Mouse (Mus musculus) kidney, adult 18-20 months (tissue): ENCODE measurements around the gene Bcl2a1b.
A peak's percentile ranks its signal among the peaks of the same experiment; 100 is the strongest.
"Not testable (repeated sequence)": the region's sequence is repeated elsewhere in the genome, so short reads cannot be mapped to it uniquely, and the experiment has no call there.

Experiments
- DNase-seq: peaks from one replicate; pipeline ENCODE4 v3.0.0; 2021

Gene Bcl2a1b

GRCm38 (mm10) chr9:89198969-89199416 lies at the start of gene Bcl2a1b, which contains the start of gene Gm29094:
Gene Bcl2a1b (plus strand): TSS chr9:89199209.
Gene Gm29094 (plus strand): TSS chr9:89199379.
- DNase-seq, result not testable (repeated sequence)

GRCm38 (mm10) chr9:89172539-89172938 lies 26.5 kb upstream of the Bcl2a1b start:
- DNase-seq, result not testable (repeated sequence)

DNA sequence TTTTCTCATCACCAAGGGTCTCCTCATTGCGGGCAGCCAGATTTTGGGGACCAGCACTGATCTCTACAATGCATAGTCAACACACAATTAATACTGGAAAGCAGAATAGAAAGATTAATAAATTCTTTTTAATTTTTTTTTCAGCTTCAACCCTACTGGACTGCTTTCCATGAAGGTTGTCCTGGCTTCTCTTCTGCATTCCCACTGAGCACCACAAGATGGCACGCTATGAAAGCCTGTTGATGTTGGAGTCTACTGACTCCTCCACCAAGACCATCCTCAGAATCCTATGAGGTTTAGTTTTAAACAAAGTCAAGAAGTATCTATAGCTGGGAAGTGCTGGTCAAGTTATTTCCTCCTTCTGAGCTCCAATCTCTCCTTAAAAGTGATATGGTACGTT lies 20.2 kb upstream of the Bcl2a1b start:
- DNase-seq, result peak; percentile 79

DNA sequence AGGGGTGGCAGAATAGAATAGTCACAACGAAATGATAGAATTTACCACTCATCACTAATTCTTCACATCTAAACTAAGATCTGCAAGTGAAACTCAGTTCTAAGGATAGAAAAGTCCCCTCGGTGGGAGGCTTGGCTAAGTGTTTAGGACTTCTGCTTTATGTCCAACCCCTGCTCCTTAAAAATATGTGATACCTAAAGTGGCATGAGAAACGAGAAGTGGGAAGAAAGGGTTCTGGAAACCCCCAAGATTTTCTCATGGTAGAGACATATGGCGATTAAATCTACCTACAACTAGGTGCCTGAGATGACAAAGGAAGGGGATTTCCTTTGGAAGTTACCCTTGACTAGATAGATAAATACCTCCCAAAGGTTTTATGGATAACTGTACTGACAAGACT lies 19.5 kb upstream of the Bcl2a1b start:
- not testable (repeated sequence) for DNase-seq

DNA sequence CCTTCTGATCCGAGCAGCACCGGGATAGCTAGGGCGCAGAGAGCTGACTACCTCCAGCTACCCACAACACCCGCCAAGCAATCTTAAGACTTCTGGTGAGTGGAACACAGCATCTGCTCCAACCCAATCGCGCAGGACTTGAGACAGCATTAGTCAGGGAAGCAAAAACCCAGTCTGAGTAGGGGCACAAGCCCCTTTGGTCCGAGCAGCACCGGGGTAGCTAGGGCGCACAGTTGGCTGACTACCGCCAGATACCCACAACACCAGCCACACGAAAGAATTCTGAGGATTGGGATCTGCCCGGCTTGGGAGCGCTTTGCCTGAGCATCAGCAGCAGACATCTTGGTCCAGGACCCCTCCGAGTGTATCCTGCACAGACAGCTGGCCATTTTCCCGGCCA lies 12.0 kb upstream of the Bcl2a1b start:
- not testable (repeated sequence) for DNase-seq

DNA sequence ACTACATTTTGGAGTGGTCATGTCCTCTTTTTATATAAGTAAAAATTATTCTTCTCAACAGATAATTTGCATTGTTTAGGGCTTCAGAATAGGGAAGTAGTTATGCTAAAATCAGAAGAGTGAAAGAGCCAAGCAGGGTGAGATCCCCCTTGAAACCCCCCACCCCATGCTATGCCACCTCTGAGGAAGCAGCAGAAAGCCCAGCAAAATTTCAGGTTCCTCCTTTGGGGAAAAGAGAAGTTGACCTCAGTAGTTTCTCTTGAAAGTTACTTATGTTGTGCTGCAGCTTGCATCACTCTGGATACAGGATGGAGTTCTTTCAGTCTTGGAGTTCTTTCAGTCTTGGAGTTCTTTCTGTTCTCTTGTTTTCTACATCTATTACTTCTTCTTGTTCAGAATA lies 3.5 kb upstream of the Bcl2a1b start:
- DNase-seq, result not testable (repeated sequence)

DNA sequence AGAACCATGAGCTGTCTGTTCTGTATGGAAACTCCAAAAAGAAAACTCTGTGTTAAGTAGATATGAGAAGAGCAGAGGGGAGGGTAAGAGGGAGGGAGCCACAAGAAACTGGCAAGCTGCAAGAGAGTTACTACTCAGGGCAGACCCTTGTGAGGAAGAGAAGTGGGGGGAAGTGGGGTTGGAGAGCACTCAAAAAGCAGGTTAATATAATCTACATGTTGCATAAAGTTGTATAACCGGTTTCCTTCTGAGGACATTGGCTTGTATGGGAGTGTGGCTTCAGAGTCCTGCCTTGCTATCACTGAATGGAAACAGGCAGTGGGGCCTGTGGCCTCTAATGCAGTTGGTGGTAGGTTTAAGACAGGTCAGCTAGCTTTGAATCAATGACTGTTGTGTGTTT lies 1.5 kb upstream of the Bcl2a1b start:
- DNase-seq, result not testable (repeated sequence)

DNA sequence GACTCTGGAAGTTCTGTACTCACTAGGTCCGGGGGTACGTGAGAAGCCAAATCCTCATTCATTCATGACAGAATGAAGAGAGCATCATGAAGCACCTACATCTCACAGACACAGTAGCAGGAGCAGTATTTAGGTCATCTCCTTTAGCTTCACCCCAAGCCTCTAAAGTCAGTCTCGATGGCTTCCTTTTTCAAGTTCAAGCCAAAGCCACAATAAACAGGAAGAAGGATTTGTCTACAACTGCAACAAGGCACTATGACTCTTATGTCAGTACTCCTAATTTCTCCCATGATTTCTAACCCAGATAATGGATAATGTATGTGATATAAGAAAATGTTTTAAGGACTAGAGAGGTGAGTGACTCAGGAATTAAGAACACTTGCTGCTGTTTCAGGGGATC lies 660 bp upstream of the Bcl2a1b start:
- not testable (repeated sequence) for DNase-seq

DNA sequence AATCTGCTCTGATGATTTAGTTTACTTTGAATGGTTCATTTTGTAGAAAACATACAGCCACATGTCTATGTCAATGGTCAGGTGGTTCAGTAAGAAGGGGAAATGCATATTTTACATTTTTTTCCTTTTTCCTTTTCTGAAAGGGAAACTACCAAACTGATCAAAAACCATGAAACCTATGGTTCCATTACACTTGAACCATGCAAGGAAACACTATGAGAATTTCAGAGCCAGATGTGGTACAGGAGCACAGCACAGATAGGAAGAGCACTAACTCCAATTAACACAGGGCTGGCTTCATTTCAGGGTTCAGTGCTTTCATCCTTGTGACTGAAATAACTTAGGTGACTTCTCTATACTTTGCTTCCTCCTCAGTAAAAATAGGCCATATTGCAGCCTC lies 3.2 kb downstream of the Bcl2a1b start:
- DNase-seq, result not testable (repeated sequence)

DNA sequence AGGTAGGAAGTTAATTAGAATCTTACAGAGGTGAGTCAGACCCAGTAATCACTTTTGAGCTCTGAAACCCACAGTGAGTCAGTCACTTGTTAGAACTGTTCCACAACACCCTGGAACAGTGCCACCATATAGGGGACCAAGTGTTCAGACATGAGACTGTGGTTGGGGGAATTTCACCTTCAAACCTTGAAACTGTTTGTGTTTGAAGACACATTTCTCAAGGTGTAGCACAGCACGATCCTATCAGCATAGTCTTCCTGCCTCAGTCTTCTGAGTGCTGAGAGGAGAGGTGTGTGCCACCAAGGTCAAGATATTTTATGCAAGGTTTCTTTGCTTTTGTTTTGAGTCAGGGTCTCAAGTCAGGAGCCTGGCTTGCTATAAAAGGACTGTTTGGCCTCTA lies 9.9 kb downstream of the Bcl2a1b start:
- not testable (repeated sequence) for DNase-seq

DNA sequence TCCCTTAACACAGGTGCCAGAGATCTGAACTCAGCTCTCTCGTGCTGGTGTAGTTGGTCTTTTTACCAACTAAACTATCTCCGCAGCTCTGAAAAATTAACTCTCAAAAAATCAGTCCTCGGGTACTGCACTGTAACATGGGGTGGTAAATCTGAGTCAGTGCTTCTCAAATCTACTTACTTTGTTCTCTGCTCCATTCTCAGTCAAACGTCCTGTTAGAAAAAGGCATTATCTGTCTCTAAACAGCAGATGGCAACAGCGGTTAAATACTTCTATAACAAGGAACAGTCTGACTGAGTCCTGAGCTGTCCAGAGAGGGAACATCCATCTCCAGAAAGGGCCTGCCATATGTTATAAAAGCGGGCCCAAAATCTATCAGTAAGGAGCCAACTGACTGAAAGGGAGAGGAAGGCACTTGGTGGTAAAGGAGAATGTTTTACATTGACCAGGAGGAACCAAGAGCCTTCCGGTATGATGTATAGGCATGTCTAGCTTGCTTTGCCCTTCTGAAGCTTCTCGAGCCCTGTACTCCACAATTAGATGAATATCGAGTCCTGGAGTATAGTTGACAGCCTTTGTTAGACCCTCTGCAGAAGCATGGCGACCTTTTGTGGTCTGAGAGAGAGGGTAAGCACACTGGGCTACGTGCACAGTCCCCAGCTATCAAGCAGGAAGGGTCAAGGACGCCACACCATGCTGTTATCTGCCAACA lies 11.5 kb downstream of the Bcl2a1b start, which contains the start of gene Mthfs:
Gene Mthfs (plus strand): TSS at position 324 of the 712 bp plus-strand sequence.
- peak; percentile 28 for DNase-seq

DNA sequence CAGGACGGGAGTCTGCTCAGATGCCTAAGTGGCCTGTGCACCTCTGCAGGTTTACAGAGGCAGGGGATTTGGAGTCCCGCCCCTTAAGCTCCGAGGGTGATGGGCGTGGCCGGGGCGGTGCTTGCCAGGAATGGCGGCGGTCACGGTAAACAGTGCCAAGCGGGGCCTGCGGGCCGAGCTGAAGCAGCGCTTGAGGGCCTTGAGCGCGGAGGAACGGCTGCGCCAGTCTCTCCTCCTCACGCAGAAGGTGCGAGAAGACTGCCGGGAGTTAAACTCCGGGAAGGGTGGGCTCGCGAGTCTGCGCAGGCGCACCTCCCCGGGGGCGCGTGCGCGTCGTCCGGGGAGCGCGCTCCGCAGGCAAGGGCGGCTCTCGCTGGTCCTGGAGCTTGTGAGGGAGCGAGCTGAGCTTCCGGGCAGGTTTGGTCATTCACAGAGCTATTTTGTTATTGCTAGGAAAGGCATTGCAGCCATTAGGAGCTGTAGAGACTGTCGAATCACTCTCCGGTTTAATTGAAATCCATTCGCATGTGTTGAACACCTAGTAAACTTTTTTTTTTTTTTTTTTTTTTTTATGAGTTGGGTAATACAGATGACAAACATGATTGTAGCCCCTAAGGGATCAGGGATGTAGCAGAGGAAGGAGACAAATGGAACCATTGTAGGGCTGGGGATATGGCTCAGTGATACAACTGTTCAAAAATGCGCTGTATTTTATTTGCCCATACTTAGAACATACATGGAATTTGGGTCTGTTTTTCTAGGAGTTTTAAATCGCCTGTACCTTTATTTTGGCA lies 12.3 kb downstream of the Bcl2a1b start:
- DNase-seq, result peak; percentile 96

DNA sequence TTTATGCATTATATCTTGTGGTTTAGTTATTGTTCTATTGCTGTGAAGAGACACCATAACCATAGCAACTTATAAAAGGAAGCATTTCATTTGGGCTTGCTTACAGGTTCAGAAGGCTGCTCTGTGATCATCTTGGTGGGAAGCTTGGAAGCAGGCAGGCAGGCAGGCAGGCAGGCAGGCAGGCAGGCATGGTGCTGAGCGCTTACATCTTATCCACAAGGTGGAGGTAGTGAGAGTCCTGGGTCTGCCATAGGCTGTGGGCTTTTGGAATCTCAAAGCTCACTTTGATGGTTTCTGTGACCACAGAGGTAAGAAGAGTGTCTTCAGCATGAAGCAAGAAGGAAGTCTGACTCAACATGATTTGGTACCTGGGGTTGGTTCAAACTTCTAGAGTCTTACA lies 13.4 kb downstream of the Bcl2a1b start:
- not testable (repeated sequence) for DNase-seq

GRCm38 (mm10) chr9:89218174-89218573 lies 19.2 kb downstream of the Bcl2a1b start:
- DNase-seq, result not testable (repeated sequence)

- not testable (repeated sequence) for DNase-seq
Observed at GRCm38 (mm10) chr9:89219668-89220067, 20.7 kb downstream of the Bcl2a1b start.

DNA sequence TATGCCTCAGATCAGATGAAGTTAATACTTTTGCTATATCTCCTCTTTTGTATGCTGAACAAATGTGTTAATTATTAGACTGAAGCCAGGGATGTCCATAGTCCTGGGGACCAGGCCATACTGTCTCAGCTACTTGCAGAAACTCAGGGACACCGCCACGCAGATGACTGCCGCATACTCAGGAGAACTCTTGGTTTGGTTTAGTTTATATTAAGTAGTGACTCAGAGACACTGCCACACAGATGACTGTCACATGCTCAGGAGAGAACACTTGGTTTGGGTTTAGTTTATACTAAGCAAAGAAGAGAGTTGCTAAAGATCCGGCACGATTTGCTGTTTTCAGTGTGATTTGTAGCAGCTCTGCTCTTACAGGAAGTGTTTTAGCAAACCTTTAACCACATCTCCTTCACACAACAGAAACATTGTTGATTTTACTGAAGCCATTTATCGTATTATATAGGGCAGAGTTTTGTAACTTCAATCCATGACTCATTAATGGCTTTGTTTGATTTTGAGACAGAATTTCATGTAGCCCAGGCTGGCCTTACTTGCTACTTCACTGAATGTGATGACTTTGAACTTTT lies 21.8 kb downstream of the Bcl2a1b start:
- not testable (repeated sequence) for DNase-seq

- no peak for DNase-seq
Observed at GRCm38 (mm10) chr9:89226071-89226470, 27.1 kb downstream of the Bcl2a1b start.

DNA sequence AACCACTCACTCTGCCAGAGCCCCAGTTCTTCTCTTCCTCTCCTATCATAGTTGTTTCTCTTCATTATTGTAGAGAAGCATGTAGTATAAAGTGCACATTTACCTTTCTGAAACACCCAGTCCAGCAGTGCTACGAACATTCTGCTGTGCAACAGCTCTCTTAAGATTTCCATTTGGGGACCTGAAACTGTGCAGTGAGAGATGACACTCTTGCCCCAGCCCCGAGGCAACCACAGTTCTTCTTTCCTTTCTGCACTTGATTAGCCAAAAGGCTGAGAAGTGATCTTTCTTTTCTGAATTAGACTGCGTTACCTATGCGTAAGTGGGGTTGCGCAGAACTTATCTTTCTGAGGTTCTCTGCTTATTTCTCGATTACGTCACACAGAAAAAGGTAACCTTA lies 29.1 kb downstream of the Bcl2a1b start:
- no peak for DNase-seq

DNA sequence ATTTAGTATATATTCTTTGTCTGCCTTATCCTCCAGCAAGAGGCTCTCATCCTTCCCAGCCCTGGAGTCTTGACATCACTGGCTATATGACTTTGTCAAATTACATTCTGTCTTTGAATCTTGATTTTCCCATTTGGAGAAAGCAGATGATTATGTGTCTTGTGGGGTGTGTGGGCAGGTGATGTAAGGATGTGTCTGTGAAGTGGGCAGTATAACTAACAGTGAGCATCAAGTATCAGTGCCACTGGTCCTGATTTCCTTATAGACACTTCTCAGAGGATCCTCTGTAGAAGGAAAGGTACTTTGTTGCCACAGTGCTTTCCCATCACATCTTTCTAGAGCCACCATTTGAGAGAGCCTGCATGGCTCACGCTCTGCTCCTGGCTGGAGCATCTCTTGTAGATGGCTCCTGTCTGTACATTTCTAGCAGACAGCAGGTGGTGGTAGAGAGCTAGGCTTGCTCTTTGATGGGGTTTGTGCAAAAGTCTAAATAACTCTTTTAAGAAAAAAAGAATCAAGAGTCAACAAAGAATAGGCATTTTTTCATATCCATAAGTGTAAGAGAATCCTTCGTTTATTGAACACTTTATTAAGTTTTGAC lies 32.0 kb downstream of the Bcl2a1b start:
- DNase-seq, result not testable (repeated sequence)

GRCm38 (mm10) chr9:89237131-89237530 lies 38.1 kb downstream of the Bcl2a1b start:
- not testable (repeated sequence) for DNase-seq

DNA sequence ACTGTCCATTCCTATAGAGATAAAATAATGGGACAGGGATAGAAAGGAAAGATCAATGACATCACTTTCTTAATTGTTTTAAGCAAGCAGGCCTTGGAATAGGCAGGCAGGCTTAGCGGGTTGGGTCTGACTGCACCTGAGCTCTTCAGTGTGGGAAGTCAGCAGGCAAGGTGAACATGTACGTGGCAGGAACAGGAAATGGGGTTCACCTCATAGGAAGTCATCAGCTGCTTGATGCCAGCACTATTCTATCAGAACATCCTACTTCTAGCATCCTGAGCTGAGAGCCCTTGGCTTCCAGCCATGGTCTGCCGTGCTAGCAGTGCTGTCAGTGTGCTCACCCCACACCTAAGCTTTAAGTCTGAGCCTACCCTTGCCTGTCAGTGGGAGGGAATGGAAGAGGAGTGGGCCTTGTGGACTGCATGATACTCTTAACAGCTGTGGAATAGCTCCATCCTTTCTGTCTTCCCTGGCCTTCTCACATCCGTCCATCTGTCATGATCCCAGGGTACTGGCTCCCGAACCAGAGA lies 40.0 kb downstream of the Bcl2a1b start:
- DNase-seq, result not testable (repeated sequence)

DNA sequence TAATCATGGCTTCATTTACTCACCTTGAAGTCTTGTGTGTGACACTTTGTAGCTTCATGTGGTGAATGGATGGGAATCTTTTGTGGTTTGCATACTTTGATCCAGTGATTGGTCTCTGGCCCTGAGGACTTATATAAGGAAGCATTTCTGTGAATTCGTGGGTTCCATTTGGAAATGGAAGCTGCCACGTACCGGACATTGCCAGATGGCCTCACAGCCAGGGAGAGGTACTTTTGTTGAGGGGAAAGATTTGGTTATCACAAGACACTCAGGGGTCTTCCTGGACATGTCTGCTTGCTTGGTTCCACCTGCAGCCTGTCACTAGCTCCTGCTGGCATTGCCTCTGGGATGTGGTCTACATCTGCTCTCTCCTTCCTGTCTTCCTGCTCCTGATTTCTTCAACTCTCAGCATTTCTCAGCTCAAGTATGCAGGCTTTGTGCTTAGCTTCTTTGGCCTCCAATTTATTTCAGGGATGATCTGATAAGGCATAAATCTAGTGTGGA lies 41.6 kb downstream of the Bcl2a1b start:
- DNase-seq, result not testable (repeated sequence)
